Mouse (Mus musculus): ENCODE measurements around the gene Stbd1.
A peak's percentile ranks its signal among the peaks of the same experiment; 100 is the strongest.

DNA sequence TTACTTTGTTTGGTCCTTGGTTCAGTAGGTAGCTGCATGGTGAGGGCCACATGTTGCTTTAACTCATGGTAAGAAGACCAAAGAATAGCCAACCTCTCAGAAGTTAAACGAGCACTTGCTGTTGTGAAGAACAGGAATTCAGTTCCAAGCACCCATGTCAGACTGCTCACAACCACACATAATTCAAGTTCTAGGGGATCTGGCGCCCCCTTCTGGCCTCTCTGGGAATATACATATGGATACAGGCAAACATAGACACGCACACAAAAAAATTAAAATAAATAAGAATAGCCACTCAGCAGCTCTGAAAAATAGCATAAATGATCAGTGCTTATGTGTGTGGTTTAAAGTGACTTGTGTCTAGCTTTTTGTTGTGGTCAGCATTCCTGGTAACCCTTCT, 48.9 kb upstream of the Stbd1 start:
- no peak for TF ChIP-seq POLR2A (IDR thresholded peaks at IDR 0.05; ENCODE audit: low read depth, low read length)
- TF ChIP-seq CTCF (conservative IDR thresholded peaks at IDR 0.05; ENCODE audit: insufficient read depth, insufficient read length, low read depth, low read length): peak; percentile 26; the same call in 1 of the 2 replicates
